Mouse (Mus musculus) v-Abl transformed pro-B cells (cell line): Measurements from ENCODE around the gene Pknox2.

Experiments used
- in situ Hi-C, 2 experiments: fragments of 400-800 bp; cut with MboI; formaldehyde crosslinking; loops; one replicate each; pipeline ENCODE4 v1.15.1; 2025; ENCODE audit not compliant: unreplicated experiment in 2 of 2

Gene Pknox2

GRCm38 (mm10) chr9:37143046-37143931, 3.9 kb downstream of the Pknox2 start:
- in situ Hi-C loops = no loop called here

GRCm38 (mm10) chr9:37142107-37142506, 5.1 kb downstream of the Pknox2 start:
- in situ Hi-C loops = no loop called here

GRCm38 (mm10) chr9:37140464-37141181, 6.6 kb downstream of the Pknox2 start:
- in situ Hi-C loops = no loop called here

- in situ Hi-C loops = no loop called here
Measured at GRCm38 (mm10) chr9:37139514-37139913, 7.7 kb downstream of the Pknox2 start.

- in situ Hi-C loops = no loop called here
Measured at GRCm38 (mm10) chr9:37138883-37139282, 8.3 kb downstream of the Pknox2 start.

- in situ Hi-C loops = no loop called here
Measured at GRCm38 (mm10) chr9:37136340-37136739, 10.9 kb downstream of the Pknox2 start.

GRCm38 (mm10) chr9:37133495-37133894, 13.7 kb downstream of the Pknox2 start:
- in situ Hi-C loops = no loop called here

- in situ Hi-C loops = no loop called here
Measured at GRCm38 (mm10) chr9:37129046-37129445, 18.2 kb downstream of the Pknox2 start.

GRCm38 (mm10) chr9:37126197-37126596, 21.0 kb downstream of the Pknox2 start:
- in situ Hi-C loops = no loop called here

GRCm38 (mm10) chr9:37124696-37125480, 22.3 kb downstream of the Pknox2 start:
- in situ Hi-C loops = no loop called here

- in situ Hi-C loops = no loop called here
Measured at GRCm38 (mm10) chr9:37123384-37123783, 23.8 kb downstream of the Pknox2 start.

GRCm38 (mm10) chr9:37122971-37123370, 24.2 kb downstream of the Pknox2 start:
- in situ Hi-C loops = no loop called here

GRCm38 (mm10) chr9:37122381-37122780, 24.8 kb downstream of the Pknox2 start:
- in situ Hi-C loops = no loop called here

GRCm38 (mm10) chr9:37121761-37122331, 25.4 kb downstream of the Pknox2 start:
- in situ Hi-C loops = no loop called here

- in situ Hi-C loops = no loop called here
Measured at GRCm38 (mm10) chr9:37120801-37121200, 26.4 kb downstream of the Pknox2 start.

- in situ Hi-C loops = no loop called here
Measured at GRCm38 (mm10) chr9:37117529-37117928, 29.7 kb downstream of the Pknox2 start.

GRCm38 (mm10) chr9:37116632-37117413, 30.4 kb downstream of the Pknox2 start:
- in situ Hi-C loops = no loop called here

GRCm38 (mm10) chr9:37115820-37116219, 31.4 kb downstream of the Pknox2 start:
- in situ Hi-C loops = no loop called here

GRCm38 (mm10) chr9:37114286-37115267, 32.6 kb downstream of the Pknox2 start:
- in situ Hi-C loops = no loop called here
